Mouse (Mus musculus): Measurements from ENCODE around the gene Steap1.

The Steap1 gene

DNA sequence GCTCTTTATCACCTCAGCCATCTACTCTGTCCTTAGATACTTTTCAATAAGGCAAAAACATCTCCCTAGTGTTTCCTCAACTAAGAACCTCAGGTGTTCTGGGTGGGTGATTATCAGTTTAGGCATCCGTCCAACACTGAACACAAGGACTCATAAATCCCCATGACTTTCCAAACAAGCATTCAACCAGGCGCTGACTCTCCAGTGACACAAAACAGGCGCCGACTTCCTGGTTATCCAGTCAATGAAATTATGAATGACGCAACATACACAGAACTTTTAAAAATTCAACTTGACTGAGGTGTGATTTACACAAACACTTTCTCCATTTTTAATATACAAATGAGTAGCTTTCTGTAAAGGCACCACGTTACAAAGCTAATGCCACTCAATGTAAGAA lies 60.9 kb downstream of the Steap1 start:
- DNase-seq (ENCODE audit: low spot score in 2 of 2), result no peak

DNA sequence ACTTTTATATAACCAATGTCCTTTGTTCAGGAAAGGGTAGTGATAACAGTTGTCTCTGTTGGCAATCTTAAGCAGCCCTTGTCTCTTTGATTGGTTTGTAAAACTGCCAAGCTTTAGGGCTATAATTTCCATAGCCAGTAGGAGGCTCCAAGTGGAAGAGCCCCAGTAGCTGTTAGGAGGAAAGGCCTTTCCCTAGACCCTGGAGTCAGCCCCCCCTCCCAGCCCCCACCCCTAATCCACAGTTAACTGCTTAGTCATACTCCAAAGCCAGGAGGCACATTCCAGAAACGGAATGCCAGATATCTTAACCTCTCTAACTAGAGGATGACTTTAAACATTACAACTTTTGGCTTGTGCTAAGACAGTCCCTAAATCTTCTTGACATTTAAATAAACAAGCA lies 62.2 kb downstream of the Steap1 start:
- no peak for DNase-seq (ENCODE audit: low spot score in 2 of 2)

Data from spleen, postnatal 14 days (tissue).